Mouse (Mus musculus) right cerebral cortex, adult 2 months (tissue): ENCODE measurements at regions not wholly inside any gene's neighbourhood (a gene's known extent, or its start where the extent isn't known, plus 50 kb on each side); places are given as distances from the start of the nearest gene placed in this dataset.

ENCODE experiments used
- DNase-seq, 2 experiments: peaks; one replicate each; pipeline ENCODE4 v3.0.0; 2021 to 2022; ENCODE audit warnings: low spot score in 2 of 2

DNA sequence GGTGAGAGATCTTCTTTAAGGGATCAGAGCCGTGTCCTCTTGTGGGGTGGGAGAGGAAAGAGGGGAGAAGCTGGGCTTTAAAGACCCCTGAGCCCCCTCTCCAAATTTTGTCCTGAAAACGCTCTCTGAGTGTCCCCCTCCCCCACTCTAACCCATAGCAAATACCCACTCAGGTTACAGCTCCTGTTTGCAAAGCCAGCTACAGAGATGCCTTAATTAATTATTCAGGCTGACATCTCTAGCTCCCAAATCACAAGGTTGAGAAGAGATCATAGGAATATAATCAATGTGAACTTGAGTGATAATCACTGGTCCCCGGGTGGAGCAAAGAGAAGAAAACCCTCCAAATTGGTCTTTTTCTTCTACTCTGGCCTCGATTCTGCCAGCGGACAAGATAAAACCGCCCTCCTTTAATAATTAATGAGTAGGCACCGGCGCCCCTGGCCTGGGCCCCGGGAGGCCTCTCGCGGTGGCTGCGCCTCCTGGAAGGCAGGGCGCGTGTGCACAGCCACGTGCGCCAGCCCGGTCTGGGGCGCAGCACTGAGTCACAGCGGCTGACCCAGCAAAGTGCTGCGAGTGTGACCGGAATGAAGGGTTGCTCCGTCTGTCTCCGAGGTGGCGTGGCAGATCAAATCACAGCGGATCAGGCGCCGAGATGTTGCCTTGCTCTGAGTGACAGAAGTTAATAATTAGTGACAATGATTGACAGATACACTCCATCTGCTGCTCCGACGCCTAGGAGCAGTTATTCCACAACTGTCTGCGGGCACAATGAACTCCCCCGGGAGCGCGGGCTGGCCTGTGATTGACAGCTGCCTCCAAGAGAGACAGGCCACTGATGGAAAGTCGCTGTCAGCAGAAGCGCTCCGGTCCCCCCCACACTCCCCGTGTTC is 72.7 kb upstream of the 4930535I16Rik start:
- peak; percentile 13 to 23 for DNase-seq
